Mouse (Mus musculus): ENCODE results near the gene Rbm17. TPM values are rescaled to one million over a fixed set of nuclear protein-coding genes. Genes with fewer than 3 reads are reported as not detected.

Rbm17 gene
- polyA plus RNA-seq, 1 experiment = 44.8 TPM

DNA sequence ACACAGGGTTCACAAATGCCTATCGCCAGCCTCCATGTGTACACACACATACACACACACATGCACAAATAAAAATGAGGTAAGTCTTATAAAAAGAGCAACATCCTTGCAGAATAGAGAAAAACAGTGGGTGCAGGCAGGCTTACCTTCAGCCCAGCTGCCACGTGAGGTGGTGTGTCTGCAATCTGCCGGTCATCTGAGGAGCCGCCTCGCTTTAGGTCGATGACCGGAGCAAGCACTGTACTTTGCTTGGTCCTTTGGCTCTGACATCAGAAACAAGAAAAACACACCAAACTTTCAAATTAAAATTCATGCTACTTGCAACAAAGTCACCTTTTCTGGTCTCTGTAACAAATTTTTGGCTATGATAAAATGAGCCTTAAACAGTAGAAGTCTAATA, 6.0 kb downstream of the Rbm17 start:
- no peak overlapping the region for H3K4me3 ChIP-seq (ENCODE audit: control insufficient read depth, low read depth, low read length)
- H3K27ac ChIP-seq (ENCODE audit: control insufficient read depth, insufficient read depth, low read depth, low read length) = no peak overlapping the region
- no peaks in the 10 kb centered on the region for H3K27me3 ChIP-seq (ENCODE audit: control insufficient read depth, insufficient read depth, low read length)
- no peak for TF ChIP-seq POLR2A (IDR thresholded peaks at IDR 0.05; ENCODE audit: control insufficient read depth, low read depth, low read length)
- no peaks in the 10 kb centered on the region; the same call in none of the 2 replicates for H3K36me3 ChIP-seq (ENCODE audit: control insufficient read depth, insufficient read depth, low read length)
- H3K4me1 ChIP-seq (ENCODE audit: control insufficient read depth, insufficient read depth, low read length) = peaks cover 2% of the 10 kb centered on the region

DNA sequence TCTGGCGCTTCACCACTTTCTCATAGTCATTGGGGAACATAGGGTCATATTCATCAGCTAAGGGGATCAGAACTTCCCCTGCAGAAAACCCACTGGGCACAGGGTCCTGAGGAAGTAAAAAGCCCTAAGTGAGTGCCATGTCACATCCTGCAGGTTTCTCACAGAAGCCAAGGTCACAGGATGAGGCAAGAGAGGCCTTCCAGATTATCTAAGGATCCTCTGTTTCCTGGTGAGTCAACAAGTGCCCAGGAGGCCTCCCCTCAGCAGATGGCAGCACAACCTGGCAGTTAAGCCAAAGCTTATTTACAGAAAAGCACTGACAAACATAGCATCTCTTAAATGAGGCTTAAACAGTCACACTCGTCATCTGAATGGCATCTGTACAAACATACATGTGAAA, 7.3 kb downstream of the Rbm17 start:
- Histone ChIP-seq H3K27ac (ENCODE audit: control insufficient read depth, insufficient read depth, low read depth, low read length) (no peak overlapping the region), H3K27me3 (ENCODE audit: control insufficient read depth, insufficient read depth, low read length) (no peaks in the 10 kb centered on the region), H3K36me3 (ENCODE audit: control insufficient read depth, insufficient read depth, low read length) (no peaks in the 10 kb centered on the region; the same call in none of the 2 replicates), H3K4me1 (ENCODE audit: control insufficient read depth, insufficient read depth, low read length) (peaks cover under 1% of the 10 kb centered on the region; the same call in 1 of the 2 replicates), H3K4me3 (ENCODE audit: control insufficient read depth, low read depth, low read length) (no peak overlapping the region)
- no peak for TF ChIP-seq CTCF (IDR thresholded peaks at IDR 0.05; ENCODE audit: control insufficient read depth, insufficient read depth, insufficient replicate concordance, low read depth, low read length)
- no peak for TF ChIP-seq POLR2A (IDR thresholded peaks at IDR 0.05; ENCODE audit: control insufficient read depth, low read depth, low read length)

- TF ChIP-seq CTCF (IDR thresholded peaks at IDR 0.05; ENCODE audit: control insufficient read depth, insufficient read depth, insufficient replicate concordance, low read depth, low read length) (no peak), POLR2A (IDR thresholded peaks at IDR 0.05; ENCODE audit: control insufficient read depth, low read depth, low read length) (no peak)
- H3K4me1 ChIP-seq (ENCODE audit: control insufficient read depth, insufficient read depth, low read length) = no peaks in the 10 kb centered on the region
- no peak overlapping the region for H3K4me3 ChIP-seq (ENCODE audit: control insufficient read depth, low read depth, low read length)
- H3K36me3 ChIP-seq (ENCODE audit: control insufficient read depth, insufficient read depth, low read length) = peaks cover 4% of the 10 kb centered on the region
- H3K27me3 ChIP-seq (ENCODE audit: control insufficient read depth, insufficient read depth, low read length) = no peaks in the 10 kb centered on the region
- H3K27ac ChIP-seq (ENCODE audit: control insufficient read depth, insufficient read depth, low read depth, low read length) = no peak overlapping the region
These were observed 16.0 kb downstream of the Rbm17 start for GRCm38 (mm10) chr2:11587996-11588395.

GRCm38 (mm10) chr2:11579399-11579798, 24.6 kb downstream of the Rbm17 start:
- Histone ChIP-seq H3K27ac (ENCODE audit: control insufficient read depth, insufficient read depth, low read depth, low read length) (no peak overlapping the region), H3K27me3 (ENCODE audit: control insufficient read depth, insufficient read depth, low read length) (no peaks in the 10 kb centered on the region), H3K4me1 (ENCODE audit: control insufficient read depth, insufficient read depth, low read length) (no peaks in the 10 kb centered on the region; the same call in 1 of the 2 replicates), H3K36me3 (ENCODE audit: control insufficient read depth, insufficient read depth, low read length) (no peaks in the 10 kb centered on the region), H3K4me3 (ENCODE audit: control insufficient read depth, low read depth, low read length) (no peak overlapping the region)
- TF ChIP-seq CTCF (IDR thresholded peaks at IDR 0.05; ENCODE audit: control insufficient read depth, insufficient read depth, insufficient replicate concordance, low read depth, low read length) (no peak), POLR2A (IDR thresholded peaks at IDR 0.05; ENCODE audit: control insufficient read depth, low read depth, low read length) (no peak)

DNA sequence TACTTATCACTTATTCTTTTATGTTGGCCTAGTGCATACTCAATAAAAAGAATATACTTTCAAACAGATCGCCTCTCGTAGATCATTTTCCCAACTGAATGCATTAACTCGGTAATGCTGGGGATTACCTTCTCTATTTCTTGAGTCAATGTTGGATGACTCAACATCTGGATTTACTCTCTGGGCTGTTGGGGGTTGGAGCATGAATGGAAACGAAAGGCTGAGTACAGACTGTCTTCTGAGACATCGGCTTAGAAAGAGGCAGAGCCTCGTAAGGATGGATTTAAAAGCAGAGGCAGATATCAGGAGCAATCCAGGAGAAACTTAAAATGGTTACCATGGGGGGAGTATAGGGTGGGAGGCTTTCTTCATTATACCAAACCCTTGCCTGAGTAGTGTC, 25.8 kb downstream of the Rbm17 start:
- H3K4me3 ChIP-seq (ENCODE audit: control insufficient read depth, low read depth, low read length) = no peak overlapping the region
- no peaks in the 10 kb centered on the region for H3K36me3 ChIP-seq (ENCODE audit: control insufficient read depth, insufficient read depth, low read length)
- TF ChIP-seq CTCF (IDR thresholded peaks at IDR 0.05; ENCODE audit: control insufficient read depth, insufficient read depth, insufficient replicate concordance, low read depth, low read length) (no peak), POLR2A (IDR thresholded peaks at IDR 0.05; ENCODE audit: control insufficient read depth, low read depth, low read length) (no peak)
- no peaks in the 10 kb centered on the region; the same call in 1 of the 2 replicates for H3K4me1 ChIP-seq (ENCODE audit: control insufficient read depth, insufficient read depth, low read length)
- H3K27me3 ChIP-seq (ENCODE audit: control insufficient read depth, insufficient read depth, low read length) = no peaks in the 10 kb centered on the region
- H3K27ac ChIP-seq (ENCODE audit: control insufficient read depth, insufficient read depth, low read depth, low read length) = no peak overlapping the region

GRCm38 (mm10) chr2:11573684-11574083, 30.3 kb downstream of the Rbm17 start:
- Histone ChIP-seq H3K36me3 (ENCODE audit: control insufficient read depth, insufficient read depth, low read length) (no peaks in the 10 kb centered on the region), H3K4me1 (ENCODE audit: control insufficient read depth, insufficient read depth, low read length) (no peaks in the 10 kb centered on the region), H3K27me3 (ENCODE audit: control insufficient read depth, insufficient read depth, low read length) (no peaks in the 10 kb centered on the region), H3K4me3 (ENCODE audit: control insufficient read depth, low read depth, low read length) (no peak overlapping the region), H3K27ac (ENCODE audit: control insufficient read depth, insufficient read depth, low read depth, low read length) (no peak overlapping the region)
- TF ChIP-seq POLR2A (IDR thresholded peaks at IDR 0.05; ENCODE audit: control insufficient read depth, low read depth, low read length) = no peak
- TF ChIP-seq CTCF (IDR thresholded peaks at IDR 0.05; ENCODE audit: control insufficient read depth, insufficient read depth, insufficient replicate concordance, low read depth, low read length) = no peak

- Histone ChIP-seq H3K27me3 (ENCODE audit: control insufficient read depth, insufficient read depth, low read length) (no peaks in the 10 kb centered on the region), H3K36me3 (ENCODE audit: control insufficient read depth, insufficient read depth, low read length) (no peaks in the 10 kb centered on the region)
- TF ChIP-seq CTCF (IDR thresholded peaks at IDR 0.05; ENCODE audit: control insufficient read depth, insufficient read depth, insufficient replicate concordance, low read depth, low read length) (no peak), POLR2A (IDR thresholded peaks at IDR 0.05; ENCODE audit: control insufficient read depth, low read depth, low read length) (no peak)
These were observed 32.9 kb downstream of the Rbm17 start for GRCm38 (mm10) chr2:11571004-11571535.

GRCm38 (mm10) chr2:11568471-11568870, 35.5 kb downstream of the Rbm17 start:
- Histone ChIP-seq H3K36me3 (ENCODE audit: control insufficient read depth, insufficient read depth, low read length) (no peaks in the 10 kb centered on the region), H3K4me3 (ENCODE audit: control insufficient read depth, low read depth, low read length) (no peak overlapping the region), H3K4me1 (ENCODE audit: control insufficient read depth, insufficient read depth, low read length) (peaks cover 14% of the 10 kb centered on the region), H3K27ac (ENCODE audit: control insufficient read depth, insufficient read depth, low read depth, low read length) (no peak overlapping the region), H3K27me3 (ENCODE audit: control insufficient read depth, insufficient read depth, low read length) (no peaks in the 10 kb centered on the region)
- no peak for TF ChIP-seq POLR2A (IDR thresholded peaks at IDR 0.05; ENCODE audit: control insufficient read depth, low read depth, low read length)
- no peak for TF ChIP-seq CTCF (IDR thresholded peaks at IDR 0.05; ENCODE audit: control insufficient read depth, insufficient read depth, insufficient replicate concordance, low read depth, low read length)

More at GRCm38 (mm10) chr2:11571004-11571535, 32.9 kb downstream of the Rbm17 start:
- H3K27ac ChIP-seq (ENCODE audit: control insufficient read depth, insufficient read depth, low read depth, low read length) = no peak overlapping the region
- H3K4me3 ChIP-seq (ENCODE audit: control insufficient read depth, low read depth, low read length) = no peak overlapping the region
- peaks cover 2% of the 10 kb centered on the region; the same call in 1 of the 2 replicates for H3K4me1 ChIP-seq (ENCODE audit: control insufficient read depth, insufficient read depth, low read length)

All from testis, adult 2 months (tissue).